17 mouse cellular contexts compared by ENCODE assay signal in genomic region chr1:153033145-153033908, GRCm38 (mm10).
A peak's percentile ranks its signal among the peaks of the same experiment; 100 is the strongest.
DNase-seq lines count a peak whose midpoint lies in the region; ATAC-seq and TF ChIP-seq lines count a peak whose summit lies in the region.
"Had no signal": no experiment of that assay in that cellular context is flagged by ENCODE, and none has a peak within 500 bp of the region (broad histone marks: within the 10 kb centered on the region; RNA-seq: fewer than 3 reads in every experiment).

No protein-coding gene starts in this region.

- 58% methylated on average over 5 of the region's 5 CpGs for WGBS in heart, embryonic 10.5 days

- no peaks in the 10 kb centered on the region for H3K9me3 ChIP-seq in heart, embryonic 10.5 days
- H3K9me3 ChIP-seq: embryonic facial prominence, embryonic 15.5 days; hindbrain, embryonic 15.5 days; kidney, embryonic 15.5 days had no signal

- no peak for DNase-seq in heart, embryonic 10.5 days (ENCODE audit: low spot score)
- no peak for DNase-seq in heart, postnatal 10 days
- peak; percentile 90 for DNase-seq in ES-CJ7 (ENCODE audit: low read depth, low spot score)
- DNase-seq in brain, embryonic 14.5 days (ENCODE audit: low read depth): peak; percentile 47
- no peak for DNase-seq in kidney, adult 18-20 months
- DNase-seq in right cerebral cortex, postnatal 4 days: no peak
- DNase-seq: adrenal gland, postnatal 25 days; liver; right cerebral cortex, adult 18-20 months; thymus, adult 18-20 months had no signal

- no peak for TF ChIP-seq POLR2A in brain, embryonic 14.5 days (IDR thresholded peaks at IDR 0.05; ENCODE audit: borderline replicate concordance, extremely low read depth, insufficient read depth, insufficient read length, poor library complexity, severe bottlenecking)

- ATAC-seq in megakaryocyte progenitor cell, adult 5-6 weeks (replicated peaks; ENCODE audit: poor library complexity): peak; percentile 69
- ATAC-seq: CD4-positive, CD25-positive, alpha-beta regulatory T cell, adult 4 months had no signal

- peaks cover 34% of the 10 kb centered on the region for H3K4me1 ChIP-seq in heart, embryonic 10.5 days
- H3K4me1 ChIP-seq: megakaryocyte, embryonic 14.5 days had no signal

- TF ChIP-seq CTCF in brain, embryonic 14.5 days (IDR thresholded peaks at IDR 0.05; ENCODE audit: borderline replicate concordance, extremely low read depth, insufficient read depth, insufficient read length): no peak

- H3K27me3 ChIP-seq in heart, embryonic 10.5 days (ENCODE audit: insufficient read depth, poor library complexity, severe bottlenecking): no peaks in the 10 kb centered on the region
- H3K27me3 ChIP-seq: embryonic facial prominence, embryonic 15.5 days; heart, embryonic 13.5 days; hindbrain, embryonic 15.5 days; kidney, embryonic 15.5 days had no signal

- no peaks in the 10 kb centered on the region for H3K36me3 ChIP-seq in heart, embryonic 10.5 days
- H3K36me3 ChIP-seq: embryonic facial prominence, embryonic 15.5 days; heart, embryonic 13.5 days; hindbrain, embryonic 15.5 days; kidney, embryonic 15.5 days had no signal

- intact Hi-C loops in heart, postnatal 10 days (cut with DNase I): no loop called here

- H3K27ac ChIP-seq in heart, embryonic 10.5 days: 0 out of 2 replicates have a peak overlapping the region, but pooled peaks have one; percentile 4
- H3K27ac ChIP-seq: embryonic facial prominence, embryonic 15.5 days; heart, embryonic 13.5 days; hindbrain, embryonic 15.5 days; kidney, embryonic 15.5 days had no signal

- no peak overlapping the region for H3K4me3 ChIP-seq in heart, embryonic 10.5 days
- H3K4me3 ChIP-seq: embryonic facial prominence, embryonic 15.5 days; heart, embryonic 13.5 days; hindbrain, embryonic 15.5 days; kidney, embryonic 15.5 days; megakaryocyte, embryonic 14.5 days had no signal

Comparison
In these comparisons a context has a peak if more than half of its experiments do, and no peak if none do; other contexts are left out.
1. DNase-seq: peak in ES-CJ7 (single experiment) and brain, embryonic 14.5 days (single experiment); none in heart, embryonic 10.5 days (single experiment), heart, postnatal 10 days (0 of 2), kidney, adult 18-20 months (single experiment) and right cerebral cortex, postnatal 4 days (single experiment).